Mouse (Mus musculus) spleen, adult 2 months (tissue): ENCODE measurements around the gene Zmiz1. TPM values are rescaled to one million over a fixed set of nuclear protein-coding genes. Genes with fewer than 3 reads are reported as not detected.

Experiments used
- DNase-seq, 2 experiments: peaks; one replicate each; pipeline versions ENCODE4 v3.0.0 to v3.0.0-alpha.2; 2012 to 2021; ENCODE audit warnings: low spot score in 2 of 2, low read depth in 1 of 2
- H3K27ac ChIP-seq: fragments of 200-500 bp; 2 replicates; pipeline ENCODE4 v1.5.1; 2012; ENCODE audit warnings: low read length, inconsistent platforms; ENCODE audit not compliant: insufficient read depth
- H3K27me3 ChIP-seq: fragments of 200-500 bp; 2 replicates; pipeline ENCODE4 v1.6.1; 2012; ENCODE audit warnings: mild to moderate bottlenecking, moderate library complexity, low read length, inconsistent platforms; ENCODE audit not compliant: control insufficient read depth, insufficient read depth
- H3K36me3 ChIP-seq: fragments of 200-500 bp; 2 replicates; pipeline ENCODE4 v1.6.1; 2012; ENCODE audit warnings: mild to moderate bottlenecking, low read length, inconsistent platforms; ENCODE audit not compliant: control insufficient read depth, insufficient read depth
- H3K4me1 ChIP-seq: fragments of 200-500 bp; 2 replicates; pipeline ENCODE4 v1.6.1; 2011; ENCODE audit warnings: inconsistent platforms; ENCODE audit not compliant: control insufficient read depth, insufficient read depth, insufficient read length
- H3K4me3 ChIP-seq: fragments of 200-500 bp; 2 replicates; pipeline ENCODE4 v1.5.1; 2011; ENCODE audit warnings: mild to moderate bottlenecking, inconsistent platforms; ENCODE audit not compliant: insufficient read depth, insufficient read length; ENCODE audit errors: extremely low read depth
- CTCF ChIP-seq: fragments of 200-500 bp; IDR thresholded peaks from 2 replicates; pipeline ENCODE4 v1.5.1; 2011; ENCODE audit warnings: mild to moderate bottlenecking, inconsistent platforms; ENCODE audit not compliant: insufficient read depth, insufficient read length, insufficient replicate concordance; ENCODE audit errors: extremely low read depth
- POLR2A ChIP-seq: fragments of 200-500 bp; IDR thresholded peaks from 2 replicates; pipeline ENCODE4 v1.6.1; 2011; ENCODE audit warnings: low read depth, low read length, inconsistent platforms
- WGBS: fragments of 180-500 bp; shearing (Covaris S2); methylation state at CpG from one replicate; pipeline ENCODE4 v1.1.7; 2018; 5-methylcytosine and 5-hydroxymethylcytosine counted together
- polyA plus RNA-seq: library from polyadenylated mRNA; depleted of rRNA; stranded (reverse); fragments of >200 nt; gene quantifications from 2 replicates; pipeline ENCODE4 v1.2.3, GENCODE M21; 2012

Gene Zmiz1
- polyA plus RNA-seq, 1 experiment = 48.5 TPM

DNA sequence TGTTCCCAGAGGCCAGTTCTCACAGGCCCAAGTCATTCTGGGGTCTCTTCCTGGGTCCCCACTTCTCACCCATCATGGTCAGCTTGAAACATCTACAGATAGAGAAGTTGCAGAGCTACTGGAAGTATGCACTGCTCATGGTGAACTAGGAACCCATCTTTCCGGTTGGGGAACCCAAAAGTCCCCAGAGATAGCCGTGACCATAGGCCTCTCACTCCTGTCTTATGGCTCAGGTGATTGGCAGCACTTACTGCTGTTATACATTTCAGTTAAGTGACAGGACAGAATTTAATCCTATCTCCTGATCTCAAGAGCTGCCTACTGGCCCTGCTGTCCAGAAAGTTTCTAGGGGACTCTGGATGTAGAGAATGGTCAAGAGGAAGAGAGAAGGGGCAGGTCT lies 24.3 kb downstream of the Zmiz1 start:
- peak overlapping the region; percentile 65 for H3K27ac ChIP-seq
- TF ChIP-seq POLR2A (no peak), CTCF (no peak)

DNA sequence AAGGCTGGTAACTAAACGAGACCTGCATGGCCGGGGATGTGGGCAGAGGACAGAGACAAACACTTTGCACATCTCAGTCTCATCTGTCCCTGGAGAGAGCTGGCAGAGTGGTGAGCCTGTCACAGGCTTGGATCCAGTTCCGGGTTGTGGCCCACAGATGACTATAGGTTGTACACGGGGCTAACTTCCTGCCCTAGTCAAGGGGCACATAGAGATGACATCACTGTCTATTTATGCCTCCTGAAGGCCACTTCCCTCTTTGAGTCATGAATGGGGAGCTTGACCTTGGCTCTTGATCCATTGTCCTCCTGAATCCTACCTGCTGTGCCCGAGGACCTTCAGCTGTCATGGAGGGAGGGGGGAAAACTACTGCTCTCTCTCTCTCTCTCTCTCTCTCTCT lies 25.1 kb downstream of the Zmiz1 start:
- Histone ChIP-seq H3K36me3 (no peaks in the 10 kb centered on the region), H3K4me3 (no peak overlapping the region), H3K27me3 (no peaks in the 10 kb centered on the region), H3K4me1 (peaks cover 67% of the 10 kb centered on the region), H3K27ac (peak overlapping the region; percentile 65)
- WGBS = 24% methylated on average over 5 of the region's 5 CpGs
- peak; percentile 59 to 67 for DNase-seq
- TF ChIP-seq CTCF = no peak
- no peak for TF ChIP-seq POLR2A

More for the DNA sequence above, 24.3 kb downstream of the Zmiz1 start:
- DNase-seq = no peak
- H3K4me1 ChIP-seq = peaks cover 64% of the 10 kb centered on the region
- no peaks in the 10 kb centered on the region for H3K36me3 ChIP-seq
- H3K27me3 ChIP-seq = no peaks in the 10 kb centered on the region
- H3K4me3 ChIP-seq = no peak overlapping the region
- 33% methylated on average over 2 of the region's 2 CpGs for WGBS

DNA sequence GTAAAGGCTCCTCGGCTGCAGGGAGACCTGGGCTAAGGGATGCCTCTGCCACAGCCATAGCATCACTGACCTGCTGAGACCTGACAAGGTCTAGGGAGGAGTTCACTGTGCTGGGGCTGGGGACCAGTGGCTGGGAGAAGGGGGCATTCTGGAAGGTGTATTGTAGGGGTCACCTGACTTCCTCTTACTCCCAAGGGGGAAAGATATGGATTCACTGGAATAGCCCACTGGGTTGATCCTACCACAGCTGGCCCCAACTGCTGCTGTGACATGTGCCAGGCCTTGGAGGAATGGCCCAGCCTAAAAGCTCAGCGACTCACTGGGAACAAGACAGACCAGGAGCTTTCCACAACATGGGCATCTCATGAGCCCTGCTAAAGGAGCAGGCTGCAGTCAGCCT lies 27.2 kb downstream of the Zmiz1 start:
- H3K4me3 ChIP-seq = no peak overlapping the region
- TF ChIP-seq POLR2A (no peak), CTCF (no peak)
- no peak overlapping the region for H3K27ac ChIP-seq
- no peak for DNase-seq
- peaks cover 64% of the 10 kb centered on the region for H3K4me1 ChIP-seq
- 82% methylated on average over 2 of the region's 2 CpGs for WGBS
- H3K27me3 ChIP-seq = no peaks in the 10 kb centered on the region
- no peaks in the 10 kb centered on the region for H3K36me3 ChIP-seq

DNA sequence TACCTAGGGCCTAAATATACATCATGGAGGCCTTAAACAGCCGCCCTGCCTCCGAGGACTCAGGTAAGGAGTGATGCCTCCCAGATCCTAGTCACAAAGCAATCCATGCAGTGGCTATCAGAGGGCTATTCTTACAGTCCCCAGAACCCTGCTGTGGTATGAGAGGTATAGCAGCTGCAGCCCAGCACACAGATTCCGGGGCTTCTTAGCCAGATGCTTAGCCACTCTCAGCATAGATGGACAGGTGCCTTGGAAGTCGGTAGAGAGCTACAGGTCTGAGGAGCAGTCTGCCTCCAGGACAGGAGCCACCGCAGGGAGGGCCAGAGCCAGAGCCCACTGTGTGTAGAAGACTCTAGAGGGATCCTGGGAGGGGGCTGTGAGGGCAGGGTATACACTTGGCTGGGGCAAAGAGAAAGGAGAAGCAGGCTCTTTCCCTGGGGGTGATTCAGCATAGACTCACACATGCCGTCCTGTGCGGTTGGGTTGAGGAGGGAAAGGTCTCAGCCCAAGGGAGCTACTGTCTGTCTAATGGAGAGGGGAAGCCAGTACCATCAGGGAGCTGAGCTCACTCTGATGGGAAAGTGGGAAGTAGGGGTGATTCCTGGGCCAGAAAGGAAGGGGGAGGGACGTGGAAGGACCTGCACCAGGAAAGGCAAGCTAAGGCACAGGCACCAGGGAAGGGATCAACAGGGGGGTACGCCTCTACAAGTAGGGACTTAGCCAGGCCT lies 27.9 kb downstream of the Zmiz1 start:
- 62% methylated on average over 9 of the region's 9 CpGs for WGBS
- H3K4me1 ChIP-seq = peaks cover 57% of the 10 kb centered on the region
- TF ChIP-seq POLR2A (no peak), CTCF (no peak)
- no peak for DNase-seq
- peak overlapping the region; percentile 94 for H3K27ac ChIP-seq
- no peaks in the 10 kb centered on the region for H3K27me3 ChIP-seq
- no peaks in the 10 kb centered on the region for H3K36me3 ChIP-seq
- no peak overlapping the region for H3K4me3 ChIP-seq

DNA sequence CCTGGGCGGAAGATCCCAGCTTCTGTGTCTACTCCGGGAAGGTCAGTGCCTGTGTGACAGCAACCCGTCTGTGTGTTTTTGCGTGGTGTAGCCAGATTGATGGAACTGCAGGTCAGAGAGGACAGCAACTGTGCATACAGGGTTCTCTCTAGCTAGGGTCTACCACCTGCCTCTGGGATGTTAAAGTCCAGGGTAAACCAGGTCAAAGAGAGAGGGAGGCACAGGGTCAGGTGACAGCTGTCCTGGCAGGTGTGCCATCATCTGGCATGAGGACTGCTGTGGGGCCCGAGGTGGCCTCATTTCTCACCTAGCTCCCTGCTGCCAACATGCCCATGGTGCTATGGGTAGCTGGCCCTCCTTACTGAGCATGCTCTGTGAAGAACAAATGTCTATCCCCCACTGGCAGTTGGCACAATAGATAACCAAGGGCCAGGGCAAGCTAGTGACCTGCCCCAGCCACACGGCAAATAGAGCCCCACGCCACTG lies 28.5 kb downstream of the Zmiz1 start:
- WGBS = 63% methylated on average over 7 of the region's 7 CpGs
- Histone ChIP-seq H3K4me1 (peaks cover 57% of the 10 kb centered on the region), H3K27me3 (no peaks in the 10 kb centered on the region), H3K27ac (peak overlapping the region; percentile 94), H3K36me3 (no peaks in the 10 kb centered on the region), H3K4me3 (no peak overlapping the region)
- TF ChIP-seq CTCF (no peak), POLR2A (no peak)
- DNase-seq = no peak

DNA sequence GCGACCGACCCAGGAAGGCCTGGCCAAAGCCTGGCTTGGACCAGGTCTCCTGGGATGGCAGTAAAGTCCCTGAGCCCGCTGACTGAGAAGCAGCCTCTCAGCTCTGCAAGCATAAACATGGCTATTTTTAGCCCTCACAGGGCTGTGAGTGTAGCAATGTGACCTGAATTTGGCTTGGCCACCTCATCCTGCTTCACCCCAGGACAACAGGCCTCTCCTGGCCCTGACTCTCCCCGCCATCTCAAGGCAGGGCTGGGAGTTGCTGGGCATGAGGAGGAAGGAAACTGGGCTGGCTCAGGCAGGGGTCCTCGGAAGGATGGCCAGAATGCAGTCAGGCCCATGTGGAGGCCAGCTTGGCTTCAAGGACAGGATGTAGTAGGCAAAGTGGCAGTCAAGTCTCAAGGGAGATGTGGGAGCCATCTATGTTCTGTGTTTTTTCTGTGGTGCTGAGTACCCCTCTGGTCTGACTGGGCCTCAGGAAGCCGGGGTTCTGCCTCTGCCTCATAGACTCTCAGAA lies 29.2 kb downstream of the Zmiz1 start:
- TF ChIP-seq CTCF = no peak
- no peak for TF ChIP-seq POLR2A
- 30% methylated on average over 6 of the region's 6 CpGs for WGBS
- Histone ChIP-seq H3K4me1 (peaks cover 59% of the 10 kb centered on the region), H3K36me3 (no peaks in the 10 kb centered on the region), H3K27me3 (no peaks in the 10 kb centered on the region), H3K27ac (peak overlapping the region; percentile 94), H3K4me3 (no peak overlapping the region)
- DNase-seq = peak in 1 of 2 experiments; percentile 64
